Mouse (Mus musculus) intestine, embryonic 15.5 days (tissue): ENCODE data around the gene Atn1. TPM values are rescaled to one million over a fixed set of nuclear protein-coding genes. Genes with fewer than 3 reads are reported as not detected.

Experiments
- ATAC-seq: fragments of 200-750 bp; cut with Nextera tagmentation; 2 replicates; pipeline ENCODE4 v1.8.0; 2017; ENCODE audit warnings: moderate TSS enrichment, moderate library complexity
- H3K27ac ChIP-seq: fragments of 300-500 bp; sonication (generic); 2 replicates; pipeline ENCODE4 v1.5.1; 2015; ENCODE audit warnings: mild to moderate bottlenecking, inconsistent platforms
- H3K27me3 ChIP-seq: fragments of 300-500 bp; sonication (generic); replicated peaks from 2 replicates; pipeline ENCODE4 v1.6.1; 2015; ENCODE audit warnings: inconsistent platforms
- H3K36me3 ChIP-seq: fragments of 300-500 bp; sonication (generic); 2 replicates; pipeline ENCODE4 v1.6.1; 2015; ENCODE audit warnings: inconsistent platforms
- H3K4me1 ChIP-seq: fragments of 300-500 bp; sonication (generic); replicated peaks from 2 replicates; pipeline ENCODE4 v1.6.1; 2015; ENCODE audit warnings: inconsistent platforms
- H3K4me2 ChIP-seq: fragments of 300-500 bp; sonication (generic); replicated peaks from 2 replicates; pipeline ENCODE4 v1.6.1; 2015; ENCODE audit warnings: mild to moderate bottlenecking, inconsistent platforms
- H3K4me3 ChIP-seq: fragments of 300-500 bp; sonication (generic); replicated peaks from 2 replicates; pipeline ENCODE4 v1.5.1; 2015; ENCODE audit warnings: inconsistent platforms
- H3K9ac ChIP-seq: fragments of 300-500 bp; sonication (generic); 2 replicates; pipeline ENCODE4 v1.6.1; 2015; ENCODE audit warnings: inconsistent platforms
- H3K9me3 ChIP-seq: fragments of 300-500 bp; sonication (generic); 2 replicates; pipeline ENCODE4 v1.6.1; 2016; ENCODE audit warnings: inconsistent platforms
- WGBS: fragments of 180-500 bp; shearing (Covaris S2); methylation state at CpG from one replicate; pipeline ENCODE4 v1.1.7; 2015; 5-methylcytosine and 5-hydroxymethylcytosine counted together
- polyA plus RNA-seq: library from polyadenylated mRNA; unstranded; fragments of >200 nt; fragmentation: Nextera tagmentation; extraction: Ambion mirVana; gene quantifications from 2 replicates; pipeline ENCODE4 v1.2.1, GENCODE M21; 2015

The Atn1 gene
- polyA plus RNA-seq, 1 experiment from 2014 or later, result 10.5 TPM

- ATAC-seq, result peak; percentile 46
- Histone ChIP-seq H3K9ac (peak overlapping the region; percentile 21; the same call in 1 of the 2 replicates), H3K27me3 (no peaks in the 10 kb centered on the region), H3K27ac (no peak overlapping the region), H3K4me2 (no peak overlapping the region), H3K4me1 (peaks cover 10% of the 10 kb centered on the region; the same call in 1 of the 2 replicates), H3K9me3 (no peaks in the 10 kb centered on the region), H3K4me3 (no peak overlapping the region; the same call in 1 of the 2 replicates), H3K36me3 (no peaks in the 10 kb centered on the region)
- 54% methylated on average over 19 of the region's 19 CpGs for WGBS
Measured at GRCm38 (mm10) chr6:124732476-124733370, 23.6 kb downstream of the Atn1 start.

- Histone ChIP-seq H3K4me1 (peaks cover 13% of the 10 kb centered on the region; the same call in 1 of the 2 replicates), H3K4me3 (no peak overlapping the region)
- 81% methylated on average over 7 of the region's 7 CpGs for WGBS
Measured at GRCm38 (mm10) chr6:124731038-124731437, 25.3 kb downstream of the Atn1 start.

GRCm38 (mm10) chr6:124729850-124730705, 26.2 kb downstream of the Atn1 start:
- WGBS, result 80% methylated on average over 8 of the region's 8 CpGs
- ATAC-seq, result no peak
- Histone ChIP-seq H3K4me3 (no peak overlapping the region), H3K9me3 (no peaks in the 10 kb centered on the region), H3K9ac (no peak overlapping the region), H3K36me3 (no peaks in the 10 kb centered on the region), H3K4me1 (peaks cover 13% of the 10 kb centered on the region; the same call in 1 of the 2 replicates), H3K27ac (no peak overlapping the region), H3K4me2 (no peak overlapping the region), H3K27me3 (no peaks in the 10 kb centered on the region)

More at GRCm38 (mm10) chr6:124731038-124731437, 25.3 kb downstream of the Atn1 start:
- Histone ChIP-seq H3K36me3 (no peaks in the 10 kb centered on the region), H3K27ac (no peak overlapping the region), H3K4me2 (no peak overlapping the region), H3K9ac (no peak overlapping the region), H3K9me3 (no peaks in the 10 kb centered on the region), H3K27me3 (no peaks in the 10 kb centered on the region)
- ATAC-seq, result no peak

- H3K9me3 ChIP-seq, result no peaks in the 10 kb centered on the region
- peaks cover 13% of the 10 kb centered on the region; the same call in 1 of the 2 replicates for H3K4me1 ChIP-seq
- no peak overlapping the region for H3K9ac ChIP-seq
- no peak overlapping the region for H3K4me2 ChIP-seq
- no peaks in the 10 kb centered on the region for H3K27me3 ChIP-seq
- H3K4me3 ChIP-seq, result no peak overlapping the region
- no peak overlapping the region for H3K27ac ChIP-seq
- H3K36me3 ChIP-seq, result no peaks in the 10 kb centered on the region
- no peak for ATAC-seq
- 86% methylated on average over 10 of the region's 10 CpGs for WGBS
Measured at GRCm38 (mm10) chr6:124728621-124729020, 27.7 kb downstream of the Atn1 start.

- no peak for ATAC-seq
- WGBS, result 81% methylated on average over 10 of the region's 10 CpGs
- Histone ChIP-seq H3K36me3 (no peaks in the 10 kb centered on the region), H3K4me2 (no peak overlapping the region), H3K4me3 (no peak overlapping the region), H3K27me3 (no peaks in the 10 kb centered on the region), H3K4me1 (0 out of 2 replicates have a peak, but pooled peaks cover 6% of the 10 kb centered on the region), H3K9me3 (no peaks in the 10 kb centered on the region), H3K27ac (no peak overlapping the region), H3K9ac (no peak overlapping the region)
Measured at GRCm38 (mm10) chr6:124724472-124724871, 31.9 kb downstream of the Atn1 start.

- Histone ChIP-seq H3K4me2 (no peak overlapping the region), H3K4me1 (0 out of 2 replicates have a peak, but pooled peaks cover 6% of the 10 kb centered on the region), H3K4me3 (no peak overlapping the region), H3K9ac (no peak overlapping the region), H3K9me3 (no peaks in the 10 kb centered on the region), H3K27ac (no peak overlapping the region), H3K27me3 (no peaks in the 10 kb centered on the region), H3K36me3 (no peaks in the 10 kb centered on the region)
- ATAC-seq, result no peak
- WGBS, result 81% methylated on average over 8 of the region's 8 CpGs
Measured at GRCm38 (mm10) chr6:124723541-124723940, 32.8 kb downstream of the Atn1 start.

GRCm38 (mm10) chr6:124722876-124723473, 33.3 kb downstream of the Atn1 start:
- Histone ChIP-seq H3K4me2 (no peak overlapping the region), H3K27me3 (no peaks in the 10 kb centered on the region), H3K36me3 (no peaks in the 10 kb centered on the region), H3K4me1 (0 out of 2 replicates have a peak, but pooled peaks cover 5% of the 10 kb centered on the region), H3K4me3 (no peak overlapping the region), H3K9me3 (no peaks in the 10 kb centered on the region), H3K27ac (no peak overlapping the region), H3K9ac (no peak overlapping the region)
- no peak for ATAC-seq
- WGBS, result 82% methylated on average over 6 of the region's 6 CpGs

GRCm38 (mm10) chr6:124720904-124721303, 35.4 kb downstream of the Atn1 start:
- H3K4me2 ChIP-seq, result peak overlapping the region; percentile 51
- H3K9ac ChIP-seq, result no peak overlapping the region
- ATAC-seq, result no peak
- H3K27ac ChIP-seq, result 0 out of 2 replicates have a peak overlapping the region, but pooled peaks have one; percentile 3
- H3K9me3 ChIP-seq, result no peaks in the 10 kb centered on the region
- no peaks in the 10 kb centered on the region for H3K27me3 ChIP-seq
- peaks cover 5% of the 10 kb centered on the region; the same call in 1 of the 2 replicates for H3K4me1 ChIP-seq
- H3K36me3 ChIP-seq, result peaks cover 9% of the 10 kb centered on the region
- 47% methylated on average over 11 of the region's 11 CpGs for WGBS
- peak overlapping the region; percentile 42; the same call in 1 of the 2 replicates for H3K4me3 ChIP-seq

GRCm38 (mm10) chr6:124719354-124719978, 36.9 kb downstream of the Atn1 start:
- Histone ChIP-seq H3K4me3 (peak overlapping the region; percentile 42), H3K27me3 (no peaks in the 10 kb centered on the region), H3K27ac (peak overlapping the region; percentile 79), H3K36me3 (peaks cover 21% of the 10 kb centered on the region), H3K9ac (peak overlapping the region; percentile 62), H3K4me1 (peaks cover 5% of the 10 kb centered on the region; the same call in 1 of the 2 replicates), H3K9me3 (no peaks in the 10 kb centered on the region), H3K4me2 (peak overlapping the region; percentile 51)
- WGBS, result 54% methylated on average over 7 of the region's 7 CpGs
- peak; percentile 45 for ATAC-seq

GRCm38 (mm10) chr6:124718703-124719102, 37.6 kb downstream of the Atn1 start:
- H3K9ac ChIP-seq, result peak overlapping the region; percentile 62
- no peaks in the 10 kb centered on the region for H3K9me3 ChIP-seq
- peak overlapping the region; percentile 42 for H3K4me3 ChIP-seq
- peak overlapping the region; percentile 51 for H3K4me2 ChIP-seq
- ATAC-seq, result peak; percentile 85
- peaks cover 10% of the 10 kb centered on the region; the same call in 1 of the 2 replicates for H3K4me1 ChIP-seq
- H3K27me3 ChIP-seq, result no peaks in the 10 kb centered on the region
- WGBS, result 40% methylated on average over 16 of the region's 16 CpGs
- peaks cover 21% of the 10 kb centered on the region for H3K36me3 ChIP-seq
- peak overlapping the region; percentile 79 for H3K27ac ChIP-seq

GRCm38 (mm10) chr6:124717968-124718367, 38.4 kb downstream of the Atn1 start:
- Histone ChIP-seq H3K4me1 (peaks cover 17% of the 10 kb centered on the region), H3K9me3 (no peaks in the 10 kb centered on the region), H3K27ac (peak overlapping the region; percentile 79), H3K9ac (peak overlapping the region; percentile 52), H3K4me2 (peak overlapping the region; percentile 44), H3K4me3 (peak overlapping the region; percentile 42), H3K27me3 (no peaks in the 10 kb centered on the region), H3K36me3 (peaks cover 21% of the 10 kb centered on the region)
- no peak for ATAC-seq
- WGBS, result 39% methylated on average over 13 of the region's 13 CpGs
